Mouse (Mus musculus): ENCODE measurements around the gene Ptprc.

Ptprc gene

GRCm38 (mm10) chr1:138037484-138037883, 138.0 kb downstream of the Ptprc start:
- DNase-seq, result no peak

GRCm38 (mm10) chr1:138029649-138030048, 145.9 kb downstream of the Ptprc start:
- no peak for DNase-seq

GRCm38 (mm10) chr1:138025298-138025697, 150.2 kb downstream of the Ptprc start:
- DNase-seq, result no peak

GRCm38 (mm10) chr1:138023601-138024000, 151.9 kb downstream of the Ptprc start:
- no peak for DNase-seq

- DNase-seq, result no peak
Observed at GRCm38 (mm10) chr1:138022918-138023295, 152.6 kb downstream of the Ptprc start.

- no peak for DNase-seq
Observed at GRCm38 (mm10) chr1:138021962-138022917, 153.3 kb downstream of the Ptprc start.
